17 mouse cellular contexts compared by ENCODE assay signal in genomic region chr8:48449625-48450024, GRCm38 (mm10).
DNase-seq lines count a peak whose midpoint lies in the region; ATAC-seq and TF ChIP-seq lines count a peak whose summit lies in the region.
"Had no signal": no experiment of that assay in that cellular context is flagged by ENCODE, and none has a peak within 500 bp of the region (broad histone marks: within the 10 kb centered on the region; RNA-seq: fewer than 3 reads in every experiment).

No protein-coding gene starts in this region.

- DNase-seq in kidney, postnatal 36 days, result no peak
- peak; percentile 66 for DNase-seq in ES-E14 (ENCODE audit: low read depth, low spot score)
- DNase-seq in embryo, embryonic 10 days (ENCODE audit: low spot score), result peak; percentile 72
- no peak for DNase-seq in MN1 (ENCODE audit: low spot score)
- DNase-seq: adrenal gland, adult 2 months; cerebellum, adult 2 months; forebrain, postnatal 0 days; gastrocnemius, postnatal 36 days; layer of hippocampus, postnatal 36 days; liver, postnatal 0 days; thymus, adult 18-20 months had no signal

- peaks cover 25% of the 10 kb centered on the region for H3K4me1 ChIP-seq in kidney, embryonic 15.5 days
- peaks cover 2 to 8% of the 10 kb centered on the region in 2 experiments; a peak in 2 of 4 replicates for H3K4me1 ChIP-seq in ES-E14 (ENCODE audit: control insufficient read depth in 2 of 2, insufficient read depth in 2 of 2, low read length in 2 of 2, poor library complexity in 1 of 2)
- peaks cover 34% of the 10 kb centered on the region for H3K4me1 ChIP-seq in embryonic facial prominence, embryonic 15.5 days

- no peak overlapping the region for H3K4me3 ChIP-seq in kidney, embryonic 15.5 days (replicated peaks)
- H3K4me3 ChIP-seq in ES-E14 (ENCODE audit: insufficient read depth in 1 of 2, low read depth in 1 of 2, low read length in 2 of 2, poor library complexity in 1 of 2, severe bottlenecking in 1 of 2), result no peak overlapping the region
- H3K4me3 ChIP-seq in embryonic facial prominence, embryonic 15.5 days (replicated peaks), result no peak overlapping the region
- H3K4me3 ChIP-seq: heart, embryonic 15.5 days; limb, embryonic 12.5 days had no signal

- in situ Hi-C loops in ES-E14 (cut with MboI; ENCODE audit: low sequenced_read_pairs in 2 of 2, unreplicated experiment in 2 of 2), result no loop called here

- H3K9me3 ChIP-seq in kidney, embryonic 15.5 days (replicated peaks), result no peaks in the 10 kb centered on the region
- H3K9me3 ChIP-seq in ES-E14 (ENCODE audit: control insufficient read depth, insufficient read depth, low read depth, low read length), result no peaks in the 10 kb centered on the region
- no peaks in the 10 kb centered on the region for H3K9me3 ChIP-seq in embryonic facial prominence, embryonic 15.5 days (replicated peaks)
- H3K9me3 ChIP-seq: heart, embryonic 15.5 days; limb, embryonic 12.5 days had no signal

- H3K9ac ChIP-seq in kidney, embryonic 15.5 days, result no peak overlapping the region
- no peak overlapping the region for H3K9ac ChIP-seq in ES-E14 (ENCODE audit: insufficient read depth, low read depth, low read length, poor library complexity, severe bottlenecking)
- H3K9ac ChIP-seq in embryonic facial prominence, embryonic 15.5 days, result no peak overlapping the region
- H3K9ac ChIP-seq: forebrain, postnatal 0 days; heart, embryonic 15.5 days; limb, embryonic 12.5 days; liver, postnatal 0 days had no signal

- no peaks in the 10 kb centered on the region for H3K36me3 ChIP-seq in kidney, embryonic 15.5 days
- no peaks in the 10 kb centered on the region for H3K36me3 ChIP-seq in ES-E14 (ENCODE audit: control insufficient read depth, insufficient read depth, low read length, poor library complexity, severe bottlenecking)
- H3K36me3 ChIP-seq in embryonic facial prominence, embryonic 15.5 days, result no peaks in the 10 kb centered on the region
- H3K36me3 ChIP-seq: heart, embryonic 15.5 days; limb, embryonic 12.5 days had no signal

- no peaks in the 10 kb centered on the region for H3K27me3 ChIP-seq in kidney, embryonic 15.5 days
- H3K27me3 ChIP-seq in embryonic facial prominence, embryonic 15.5 days, result no peaks in the 10 kb centered on the region
- H3K27me3 ChIP-seq: heart, embryonic 15.5 days; limb, embryonic 12.5 days; Patski had no signal

- no peak overlapping the region for H3K27ac ChIP-seq in kidney, embryonic 15.5 days
- no peak overlapping the region for H3K27ac ChIP-seq in ES-E14 (ENCODE audit: insufficient read depth, low read depth, low read length, poor library complexity, severe bottlenecking)
- H3K27ac ChIP-seq in embryonic facial prominence, embryonic 15.5 days (replicated peaks), result 0 out of 2 replicates have a peak overlapping the region, but pooled peaks have one; percentile 29
- H3K27ac ChIP-seq: heart, embryonic 15.5 days had no signal

- WGBS in kidney, embryonic 15.5 days, result 16% methylated on average over 3 of the region's 3 CpGs
- WGBS in embryonic facial prominence, embryonic 15.5 days, result 8% methylated on average over 3 of the region's 3 CpGs

- H3K4me2 ChIP-seq in kidney, embryonic 15.5 days, result no peak overlapping the region
- H3K4me2 ChIP-seq in embryonic facial prominence, embryonic 15.5 days (replicated peaks), result no peak overlapping the region
- H3K4me2 ChIP-seq: heart, embryonic 15.5 days; limb, embryonic 12.5 days had no signal

- ATAC-seq in kidney, embryonic 15.5 days (replicated peaks; ENCODE audit: low FRiP score), result peak; percentile 62
- ATAC-seq in embryonic facial prominence, embryonic 15.5 days (ENCODE audit: insufficient number of reproducible peaks, low FRiP score, low TSS enrichment, low read depth), result no peak
- ATAC-seq in inflammation-experienced regulatory T-cells, adult 6 months, result no peak
- ATAC-seq: forebrain, postnatal 0 days; liver, postnatal 0 days; Patski had no signal

TF ChIP-seq in ES-E14, 5 proteins besides CTCF, POLR2A, EP300 and RAD21:
- TF ChIP-seq MAFK (IDR thresholded peaks at IDR 0.05; ENCODE audit: insufficient read depth, low read depth, low read length), result no peak
- no peak for TF ChIP-seq ZNF384 (IDR thresholded peaks at IDR 0.05; ENCODE audit: low read depth, low read length)
- no peak for TF ChIP-seq ZC3H11A (IDR thresholded peaks at IDR 0.05; ENCODE audit: borderline replicate concordance, low read depth, low read length)
- no peak for TF ChIP-seq HCFC1 (IDR thresholded peaks at IDR 0.05; ENCODE audit: borderline replicate concordance, insufficient read depth, low read length)
- TF ChIP-seq CHD2 (IDR thresholded peaks at IDR 0.05; ENCODE audit: low read depth, low read length), result no peak

Comparison
In these comparisons a context has a peak if more than half of its experiments do, and no peak if none do; other contexts are left out.
1. DNase-seq: peak in ES-E14 (single experiment) and embryo, embryonic 10 days (single experiment); none in kidney, postnatal 36 days (0 of 2) and MN1 (single experiment).